Mouse (Mus musculus): Measurements from ENCODE around the gene Psg27. TPM values are rescaled to one million over a fixed set of nuclear protein-coding genes. Genes with fewer than 3 reads are reported as not detected.
"Not testable (repeated sequence)": the region's sequence is repeated elsewhere in the genome, so short reads cannot be mapped to it uniquely, and the experiment has no call there.

The Psg27 gene
- not detected in 2 replicates for total RNA-seq (2012; rRNA removed)
- total RNA-seq (2014; rRNA removed), result not detected in 2 replicates
- polyA plus RNA-seq (2012; ENCODE audit: insufficient read length, low read depth), result not detected in 2 replicates

- Histone ChIP-seq H3K9ac (ENCODE audit: insufficient read depth, low read depth) (no peak within 1 kb of the TSS), H3K4me3 (replicated peaks in 1 of 3; ENCODE audit: low read depth in 2 of 3, low read length in 2 of 3, poor library complexity in 1 of 3) (no peak within 1 kb of the TSS), H3K27ac (ENCODE audit: insufficient read depth, low read depth) (no peak within 1 kb of the TSS), H3K4me2 (ENCODE audit: insufficient read depth, low read depth, poor library complexity, severe bottlenecking) (no peak within 1 kb of the TSS), H3K36me3 (replicated peaks in 1 of 2; ENCODE audit: control insufficient read depth in 1 of 2, insufficient read depth in 1 of 2, low read length in 1 of 2) (no peaks in the 10 kb centered on the region), H3K79me2 (replicated peaks; ENCODE audit: control insufficient read depth, extremely low read depth, insufficient read depth, poor library complexity, severe bottlenecking) (no peaks in the 10 kb centered on the region), H3K4me1 (ENCODE audit: control insufficient read depth in 1 of 2, insufficient read depth in 2 of 2) (no peaks in the 10 kb centered on the region), H3K9me3 (replicated peaks; ENCODE audit: low read length) (no peaks in the 10 kb centered on the region), H3K27me3 (replicated peaks) (peaks cover 24% of the 10 kb centered on the region)
- in situ Hi-C loops (cut with MboI; ENCODE audit: low pct_ligation_motif_present, low pct_unique_long_range_greater_than_20kb, low sequenced_read_pairs) (no loop called here), dilution Hi-C loops (cut with MboI; ENCODE audit: extremely low pct_ligation_motif_present, extremely low pct_unique_long_range_greater_than_20kb, low sequenced_read_pairs) (no loop called here)
- TF ChIP-seq RAD21 (IDR thresholded peaks at IDR 0.05; ENCODE audit: low read depth, low read length), result no peak
- no peak for TF ChIP-seq GABPA (IDR thresholded peaks at IDR 0.05; ENCODE audit: insufficient replicate concordance, low read depth, low read length)
- TF ChIP-seq ZKSCAN1 (IDR thresholded peaks at IDR 0.05; ENCODE audit: borderline replicate concordance, low read depth, low read length), result no peak
- TF ChIP-seq ZC3H11A (IDR thresholded peaks at IDR 0.05; ENCODE audit: low read depth, low read length), result no peak
- TF ChIP-seq NELFE (IDR thresholded peaks at IDR 0.05; ENCODE audit: low read depth, low read length), result no peak
- TF ChIP-seq PAX5 (IDR thresholded peaks at IDR 0.05; ENCODE audit: low read length), result no peak
- no peak for TF ChIP-seq KAT2A (IDR thresholded peaks at IDR 0.05; ENCODE audit: insufficient replicate concordance, low read length)
- TF ChIP-seq SMC3 (IDR thresholded peaks at IDR 0.05; ENCODE audit: low read depth, low read length), result no peak
- TF ChIP-seq BHLHE40 (IDR thresholded peaks at IDR 0.05; ENCODE audit: low read depth, low read length), result no peak
- no peak for TF ChIP-seq RCOR1 (conservative IDR thresholded peaks at IDR 0.05; ENCODE audit: low read depth, low read length)
- TF ChIP-seq ZNF384 (IDR thresholded peaks at IDR 0.05; ENCODE audit: low read depth, low read length), result no peak
- no peak for TF ChIP-seq MYC (IDR thresholded peaks at IDR 0.05; ENCODE audit: low read depth, low read length)
- DNase-seq (ENCODE audit: extremely low read depth), result no peak
Observed at GRCm38 (mm10) chr7:18567205-18567604, at the start of gene Psg27. Gene Psg27 (minus strand): TSS chr7:18567305.

DNA sequence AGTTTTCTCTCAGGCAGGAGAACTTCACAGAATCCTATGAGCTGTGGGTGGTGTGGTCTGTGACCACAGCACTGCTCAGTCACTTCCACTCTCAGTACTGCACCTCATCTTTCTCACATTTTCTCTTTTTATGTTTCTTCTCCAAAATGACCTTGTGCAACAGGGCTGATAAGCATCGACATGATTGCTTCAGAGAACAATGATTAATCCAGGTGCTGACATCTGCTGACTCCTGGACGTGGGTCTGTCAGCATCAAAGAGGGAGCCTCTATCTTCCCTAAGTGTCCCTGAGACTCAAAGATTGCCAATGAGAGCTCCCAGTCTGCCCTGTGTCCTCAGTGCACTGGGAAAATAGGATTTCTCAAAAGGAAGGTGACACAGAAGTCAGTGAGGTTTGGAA, 49.3 kb upstream of the Psg27 start, which contains the start of gene Psg23:
Psg23 (minus strand) TSS at position 101 of the 400 bp plus-strand sequence.
- H3K4me1 ChIP-seq (ENCODE audit: control insufficient read depth in 1 of 2, insufficient read depth in 2 of 2); in situ Hi-C loops (cut with MboI; ENCODE audit: low pct_ligation_motif_present, low pct_unique_long_range_greater_than_20kb, low sequenced_read_pairs); H3K27me3 ChIP-seq (replicated peaks); H3K9ac ChIP-seq (ENCODE audit: insufficient read depth, low read depth); H3K9me3 ChIP-seq (replicated peaks; ENCODE audit: low read length); H3K36me3 ChIP-seq (replicated peaks in 1 of 2; ENCODE audit: control insufficient read depth in 1 of 2, insufficient read depth in 1 of 2, low read length in 1 of 2); H3K4me2 ChIP-seq (ENCODE audit: insufficient read depth, low read depth, poor library complexity, severe bottlenecking); DNase-seq (ENCODE audit: extremely low read depth); dilution Hi-C loops (cut with MboI; ENCODE audit: extremely low pct_ligation_motif_present, extremely low pct_unique_long_range_greater_than_20kb, low sequenced_read_pairs); H3K27ac ChIP-seq (ENCODE audit: insufficient read depth, low read depth); H3K4me3 ChIP-seq (replicated peaks in 1 of 3; ENCODE audit: low read depth in 2 of 3, low read length in 2 of 3, poor library complexity in 1 of 3); H3K79me2 ChIP-seq (replicated peaks; ENCODE audit: control insufficient read depth, extremely low read depth, insufficient read depth, poor library complexity, severe bottlenecking): not testable (repeated sequence)

DNA sequence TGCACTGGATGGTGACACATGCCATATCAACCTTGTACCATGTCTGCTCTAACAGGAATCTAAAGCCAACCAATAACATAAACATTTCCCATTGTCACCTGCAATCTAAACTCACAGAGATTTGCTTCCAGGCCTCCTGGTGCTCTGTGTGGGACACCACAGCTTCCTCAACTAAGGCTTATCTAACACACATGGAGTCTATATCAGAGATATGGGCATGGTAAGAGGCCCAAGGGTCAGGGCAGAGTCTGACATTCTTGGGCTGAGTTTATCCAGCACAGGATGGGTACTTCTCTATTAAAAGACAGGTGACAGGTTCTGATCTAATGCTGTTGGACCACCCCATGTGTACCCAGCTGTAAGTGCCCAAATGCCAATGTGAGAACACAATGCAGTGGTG, 7.3 kb downstream of the Psg27 start:
- H3K9me3 ChIP-seq (replicated peaks; ENCODE audit: low read length), result no peaks in the 10 kb centered on the region
- H3K9ac ChIP-seq (ENCODE audit: insufficient read depth, low read depth), result no peak overlapping the region
- H3K27me3 ChIP-seq (replicated peaks), result peaks cover 36% of the 10 kb centered on the region
- dilution Hi-C loops (cut with MboI; ENCODE audit: extremely low pct_ligation_motif_present, extremely low pct_unique_long_range_greater_than_20kb, low sequenced_read_pairs) (no loop called here), in situ Hi-C loops (cut with MboI; ENCODE audit: low pct_ligation_motif_present, low pct_unique_long_range_greater_than_20kb, low sequenced_read_pairs) (no loop called here)
- DNase-seq (ENCODE audit: extremely low read depth), result no peak
- no peaks in the 10 kb centered on the region for H3K4me1 ChIP-seq (ENCODE audit: control insufficient read depth in 1 of 2, insufficient read depth in 2 of 2)
- no peaks in the 10 kb centered on the region for H3K36me3 ChIP-seq (replicated peaks in 1 of 2; ENCODE audit: control insufficient read depth in 1 of 2, insufficient read depth in 1 of 2, low read length in 1 of 2)
- no peak overlapping the region for H3K4me2 ChIP-seq (ENCODE audit: insufficient read depth, low read depth, poor library complexity, severe bottlenecking)
- no peaks in the 10 kb centered on the region for H3K79me2 ChIP-seq (replicated peaks; ENCODE audit: control insufficient read depth, extremely low read depth, insufficient read depth, poor library complexity, severe bottlenecking)
- no peak overlapping the region for H3K27ac ChIP-seq (ENCODE audit: insufficient read depth, low read depth)
- no peak for TF ChIP-seq NRF1 (IDR thresholded peaks at IDR 0.05; ENCODE audit: low read depth, low read length)
- no peak for TF ChIP-seq CTCF (conservative IDR thresholded peaks at IDR 0.05 in 1 of 2, IDR thresholded peaks at IDR 0.05 in 1 of 2; ENCODE audit: low read depth in 2 of 2, low read length in 2 of 2)
- TF ChIP-seq MXI1 (IDR thresholded peaks at IDR 0.05; ENCODE audit: low read depth, low read length), result no peak
- no peak for TF ChIP-seq RAD21 (IDR thresholded peaks at IDR 0.05; ENCODE audit: low read depth, low read length)
- no peak for TF ChIP-seq POLR2A (IDR thresholded peaks at IDR 0.05; ENCODE audit: low read depth, low read length)
- TF ChIP-seq HCFC1 (IDR thresholded peaks at IDR 0.05; ENCODE audit: low read depth, low read length), result no peak
- TF ChIP-seq USF1 (IDR thresholded peaks at IDR 0.05; ENCODE audit: low read depth, low read length), result no peak
- TF ChIP-seq MAFK (IDR thresholded peaks at IDR 0.05; ENCODE audit: insufficient replicate concordance, low read length), result no peak
- no peak for TF ChIP-seq SMC3 (IDR thresholded peaks at IDR 0.05; ENCODE audit: low read depth, low read length)
- no peak for TF ChIP-seq UBTF (IDR thresholded peaks at IDR 0.05; ENCODE audit: low read depth, low read length)
- no peak for TF ChIP-seq GABPA (IDR thresholded peaks at IDR 0.05; ENCODE audit: insufficient replicate concordance, low read depth, low read length)
- no peak for TF ChIP-seq BHLHE40 (IDR thresholded peaks at IDR 0.05; ENCODE audit: low read depth, low read length)
- TF ChIP-seq POLR2AphosphoS2 (IDR thresholded peaks at IDR 0.05; ENCODE audit: low read depth, low read length), result no peak
- TF ChIP-seq ETS1 (conservative IDR thresholded peaks at IDR 0.05; ENCODE audit: low read depth, low read length), result no peak
- no peak for TF ChIP-seq SIN3A (IDR thresholded peaks at IDR 0.05; ENCODE audit: low read length)
- no peak for TF ChIP-seq NELFE (IDR thresholded peaks at IDR 0.05; ENCODE audit: low read depth, low read length)
- no peak overlapping the region for H3K4me3 ChIP-seq (replicated peaks in 1 of 3; ENCODE audit: low read depth in 2 of 3, low read length in 2 of 3, poor library complexity in 1 of 3)

All from CH12.LX (cell line).